Mouse (Mus musculus) forebrain, embryonic 16.5 days (tissue): ENCODE measurements around the gene Zfp526. TPM values are rescaled to one million over a fixed set of nuclear protein-coding genes. Genes with fewer than 3 reads are reported as not detected.
A peak's percentile ranks its signal among the peaks of the same experiment; 100 is the strongest.

ENCODE experiments used
- ATAC-seq: fragments of 200-750 bp; cut with Nextera tagmentation; 2 replicates; pipeline ENCODE4 v1.8.0; 2017; ENCODE audit warnings: mild to moderate bottlenecking, moderate library complexity
- H3K27ac ChIP-seq: fragments of 300-500 bp; sonication (generic); 2 replicates; pipeline ENCODE4 v1.5.1; 2014; ENCODE audit warnings: low read length, control low read depth
- H3K27me3 ChIP-seq: fragments of 300-500 bp; sonication (generic); replicated peaks from 2 replicates; pipeline ENCODE4 v1.6.1; 2014; ENCODE audit warnings: low read length; ENCODE audit not compliant: control insufficient read depth, insufficient read depth
- H3K36me3 ChIP-seq: fragments of 300-500 bp; sonication (generic); 2 replicates; pipeline ENCODE4 v1.6.1; 2014; ENCODE audit not compliant: control insufficient read depth, insufficient read depth
- H3K4me1 ChIP-seq: fragments of 300-500 bp; sonication (generic); replicated peaks from 2 replicates; pipeline ENCODE4 v1.6.1; 2014; ENCODE audit warnings: low read length; ENCODE audit not compliant: control insufficient read depth, insufficient read depth
- H3K4me2 ChIP-seq: fragments of 300-500 bp; sonication (generic); 2 replicates; pipeline ENCODE4 v1.6.1; 2014; ENCODE audit warnings: mild to moderate bottlenecking, low read length, control low read depth
- H3K4me3 ChIP-seq: fragments of 300-500 bp; sonication (generic); replicated peaks from 2 replicates; pipeline ENCODE4 v1.5.1; 2014; ENCODE audit warnings: mild to moderate bottlenecking, low read length, control low read depth
- H3K9ac ChIP-seq: fragments of 300-500 bp; sonication (generic); replicated peaks from 2 replicates; pipeline ENCODE4 v1.6.1; 2014; ENCODE audit warnings: low read depth, low read length, control low read depth
- H3K9me3 ChIP-seq: fragments of 300-500 bp; sonication (generic); 2 replicates; pipeline ENCODE4 v1.6.1; 2016; ENCODE audit warnings: low read length; ENCODE audit not compliant: control insufficient read depth
- WGBS: fragments of 180-500 bp; shearing (Covaris S2); extraction: QIAGEN DNeasy Blood & Tissue Kit; methylation state at CpG from one replicate; pipeline ENCODE4 v1.1.7; 2014; 5-methylcytosine and 5-hydroxymethylcytosine counted together
- polyA plus RNA-seq: library from polyadenylated mRNA; unstranded; fragments of >200 nt; fragmentation: Nextera tagmentation; extraction: Ambion mirVana; gene quantifications from 2 replicates; pipeline ENCODE4 v1.2.1, GENCODE M21; 2015

The Zfp526 gene
- polyA plus RNA-seq, 1 experiment from 2014 or later = 1.8 TPM

DNA sequence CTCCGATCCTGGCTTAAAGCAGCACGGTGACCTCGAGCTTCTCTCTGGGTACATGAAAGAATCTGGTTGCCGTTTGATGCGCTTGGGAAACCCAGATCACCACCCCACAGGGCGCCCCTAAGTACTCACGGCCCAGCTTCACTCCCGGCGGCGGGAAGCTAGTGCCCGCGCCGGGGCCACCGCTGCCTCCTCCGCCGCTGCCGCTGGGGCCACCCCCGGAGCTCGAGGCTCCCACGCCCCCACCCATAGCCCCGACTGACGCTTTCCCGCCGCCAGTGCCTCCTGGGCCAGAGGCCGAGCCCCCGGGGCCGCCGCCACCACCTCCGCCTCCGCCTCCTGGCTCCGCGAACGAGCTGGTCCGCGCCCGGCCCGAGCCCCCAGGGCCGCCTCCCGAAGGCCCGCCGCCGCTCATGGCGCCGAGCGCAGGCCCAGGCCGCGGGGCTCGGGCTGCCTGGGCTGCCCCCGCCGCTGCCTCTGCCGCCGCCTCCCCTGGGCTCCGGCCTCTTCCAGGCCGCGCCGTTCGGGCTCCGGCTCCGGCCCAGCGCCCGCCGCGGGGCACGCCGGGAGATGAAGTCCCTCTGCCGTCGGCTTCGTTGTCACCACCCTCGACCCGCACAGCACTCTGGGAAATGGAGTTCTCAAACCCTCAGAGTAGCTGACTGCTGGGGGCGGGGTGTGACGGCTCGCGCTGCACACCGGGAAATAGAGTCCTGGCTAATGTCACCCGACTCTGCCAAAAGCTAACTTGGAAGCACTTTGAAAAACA is 16.2 kb downstream of the Zfp526 start, which contains the start of gene Gsk3a:
Gene Gsk3a, minus strand, starts transcription at position 603 of the 766 bp plus-strand sequence.
- no peaks in the 10 kb centered on the region for H3K27me3 ChIP-seq
- peaks cover 28% of the 10 kb centered on the region for H3K4me1 ChIP-seq
- peak; percentile 87 for ATAC-seq
- peak within 1 kb of the TSS; percentile 84 for H3K27ac ChIP-seq
- peak within 1 kb of the TSS; percentile 84 for H3K4me2 ChIP-seq
- H3K4me3 ChIP-seq = peak within 1 kb of the TSS; percentile 81
- peaks cover 7% of the 10 kb centered on the region; the same call in 1 of the 2 replicates for H3K36me3 ChIP-seq
- 0% methylated on average over 60 of the region's 76 CpGs for WGBS
- H3K9me3 ChIP-seq = no peaks in the 10 kb centered on the region
- peak within 1 kb of the TSS; percentile 97 for H3K9ac ChIP-seq

DNA sequence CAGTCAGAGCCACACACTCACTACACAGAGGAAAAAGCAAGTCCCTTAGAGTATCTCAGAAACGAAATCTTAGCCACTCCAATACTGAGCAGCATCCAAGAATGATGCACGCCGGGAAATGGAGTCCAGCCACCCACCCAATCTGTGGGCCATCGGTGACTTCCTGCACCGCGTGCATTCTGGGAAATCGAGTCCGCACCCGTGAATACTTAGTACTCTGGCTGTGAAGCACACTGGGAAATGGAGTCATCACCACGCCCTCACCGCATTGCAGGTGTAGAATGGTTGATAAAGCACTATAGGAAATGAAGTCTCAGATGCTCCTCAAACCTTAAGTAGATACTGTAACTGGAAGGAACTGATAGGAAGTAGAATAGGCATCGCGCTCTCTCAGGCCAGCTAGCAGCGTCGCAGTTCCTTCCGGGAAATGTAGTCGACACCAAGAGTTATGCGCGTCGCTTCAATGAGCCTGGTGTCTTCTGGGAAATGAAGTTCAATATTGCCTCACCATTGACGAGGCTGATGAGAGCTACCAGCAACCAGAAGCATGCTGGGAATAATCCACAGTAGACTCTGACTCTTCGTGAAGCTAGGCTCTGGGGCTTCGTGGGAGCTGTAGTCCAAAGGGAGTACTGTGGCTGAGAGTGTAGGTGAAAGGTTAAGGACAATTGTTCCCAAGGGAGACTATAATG is 16.9 kb downstream of the Zfp526 start:
- Histone ChIP-seq H3K9ac (peak overlapping the region; percentile 97), H3K4me3 (peak overlapping the region; percentile 81), H3K27ac (peak overlapping the region; percentile 84), H3K9me3 (no peaks in the 10 kb centered on the region), H3K4me2 (peak overlapping the region; percentile 79), H3K36me3 (0 out of 2 replicates have a peak, but pooled peaks cover 4% of the 10 kb centered on the region), H3K27me3 (no peaks in the 10 kb centered on the region), H3K4me1 (peaks cover 28% of the 10 kb centered on the region)
- ATAC-seq = peak; percentile 89
- under 1% methylated on average over 23 of the region's 23 CpGs for WGBS

DNA sequence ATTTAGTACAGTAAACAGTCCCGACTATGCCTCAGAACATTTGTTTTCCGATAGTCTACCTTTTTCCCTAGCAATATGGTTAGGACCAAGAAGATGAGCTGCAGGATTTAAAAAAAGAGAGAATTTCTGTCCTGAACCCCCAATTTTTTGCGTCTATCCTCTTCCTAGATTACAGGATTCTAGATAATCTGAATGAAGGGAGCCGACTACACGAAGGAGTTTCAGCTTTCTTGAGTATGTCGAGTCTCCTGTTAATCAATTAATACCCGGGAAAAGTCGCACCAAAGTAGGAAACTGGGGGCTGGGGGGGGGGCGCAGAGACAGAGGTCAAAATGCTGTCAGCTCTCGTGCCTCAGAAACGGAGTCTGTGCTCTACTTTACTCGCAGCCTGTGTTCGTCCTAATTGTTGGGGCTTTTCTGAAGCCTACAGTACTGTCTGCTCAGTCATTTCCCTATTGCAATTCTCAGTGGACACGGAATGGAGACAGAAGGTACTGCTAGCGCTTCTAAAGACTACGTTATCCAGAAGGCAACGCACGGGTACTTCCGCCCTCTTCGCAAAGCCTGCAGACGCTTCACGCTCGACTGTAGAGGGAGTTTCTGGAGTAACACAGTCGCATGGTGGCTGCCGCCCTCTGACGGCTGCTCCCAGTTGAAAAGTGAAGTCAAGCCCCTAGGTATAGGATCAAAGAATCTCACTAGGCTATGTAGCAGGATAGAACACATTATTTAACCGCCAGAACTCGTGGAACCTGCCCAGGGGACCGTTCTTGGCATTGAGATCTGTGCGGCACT is 17.8 kb downstream of the Zfp526 start:
- Histone ChIP-seq H3K4me3 (peak overlapping the region; percentile 81), H3K36me3 (no peaks in the 10 kb centered on the region), H3K9me3 (no peaks in the 10 kb centered on the region), H3K27ac (peak overlapping the region; percentile 84), H3K27me3 (no peaks in the 10 kb centered on the region), H3K4me2 (peak overlapping the region; percentile 79), H3K4me1 (peaks cover 28% of the 10 kb centered on the region), H3K9ac (peak overlapping the region; percentile 46)
- peak; percentile 66 for ATAC-seq
- WGBS = 2% methylated on average over 30 of the region's 30 CpGs

DNA sequence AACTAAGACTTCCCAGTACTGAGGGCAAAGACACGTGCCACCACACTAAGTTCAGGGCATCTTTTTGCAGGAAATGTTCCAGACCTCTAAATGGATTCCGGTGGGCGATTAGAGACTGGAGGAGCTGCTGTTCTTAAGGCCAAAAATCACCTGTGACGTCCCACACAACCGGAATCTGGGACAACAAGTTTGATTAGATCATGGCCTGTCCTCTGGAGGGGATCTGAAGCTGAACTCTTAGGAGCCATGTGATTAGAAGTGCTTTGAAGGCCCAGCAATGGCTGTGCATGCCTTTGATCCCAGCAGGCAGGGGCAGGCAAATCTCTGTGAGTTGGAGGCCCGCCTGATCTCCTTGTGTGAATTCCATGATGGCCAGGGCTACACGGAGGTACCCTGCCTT is 19.4 kb downstream of the Zfp526 start:
- Histone ChIP-seq H3K4me2 (no peak overlapping the region), H3K36me3 (no peaks in the 10 kb centered on the region), H3K27ac (no peak overlapping the region), H3K9me3 (no peaks in the 10 kb centered on the region), H3K9ac (no peak overlapping the region), H3K27me3 (no peaks in the 10 kb centered on the region), H3K4me1 (peaks cover 22% of the 10 kb centered on the region), H3K4me3 (no peak overlapping the region)
- WGBS = 67% methylated on average over 7 of the region's 7 CpGs
- no peak for ATAC-seq

DNA sequence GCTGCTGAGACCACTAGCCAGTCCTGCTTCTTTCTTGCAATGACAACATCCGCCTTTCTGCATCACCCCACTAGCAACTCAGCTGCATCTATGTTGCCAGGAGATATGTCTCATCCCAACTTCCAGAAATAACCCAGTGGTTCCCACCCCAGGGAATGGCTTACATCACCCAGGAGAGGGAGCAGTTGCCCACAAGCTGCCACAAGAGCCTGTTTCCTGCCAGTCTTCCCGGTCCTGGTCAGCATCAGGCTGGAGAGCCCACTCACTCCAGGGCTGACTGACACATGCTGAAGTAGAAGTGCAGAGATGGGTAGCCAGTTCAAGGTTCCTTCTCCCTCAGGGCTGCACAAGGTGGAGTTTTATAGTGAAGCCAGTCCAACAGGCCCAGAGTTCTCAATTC is 19.8 kb downstream of the Zfp526 start:
- Histone ChIP-seq H3K9me3 (no peaks in the 10 kb centered on the region), H3K4me1 (peaks cover 22% of the 10 kb centered on the region), H3K9ac (no peak overlapping the region), H3K27ac (no peak overlapping the region), H3K4me3 (no peak overlapping the region), H3K4me2 (no peak overlapping the region), H3K36me3 (no peaks in the 10 kb centered on the region), H3K27me3 (no peaks in the 10 kb centered on the region)
- 29% methylated on average over 2 of the region's 2 CpGs for WGBS
- ATAC-seq = no peak

DNA sequence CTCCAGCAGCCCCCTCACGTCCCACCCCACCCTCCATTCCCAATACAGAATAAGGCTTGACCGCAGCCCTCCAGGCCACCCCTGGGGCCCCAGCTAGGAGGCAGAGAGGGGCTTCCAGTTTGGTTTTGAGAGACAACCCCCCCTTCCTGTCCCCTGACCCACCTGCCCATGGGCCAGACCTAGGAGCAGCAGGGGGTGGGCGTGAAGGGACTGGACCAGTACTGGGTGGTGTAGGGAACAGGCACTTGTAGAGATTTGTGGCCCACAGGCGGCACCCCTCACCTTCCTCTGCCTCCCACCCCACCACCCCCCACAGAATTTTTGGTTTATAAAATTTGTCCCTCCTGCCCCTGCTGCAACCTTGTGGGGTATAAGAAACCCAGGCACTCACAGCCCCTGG is 22.1 kb downstream of the Zfp526 start:
- Histone ChIP-seq H3K27ac (no peak overlapping the region), H3K27me3 (no peaks in the 10 kb centered on the region), H3K4me1 (peaks cover 35% of the 10 kb centered on the region), H3K4me3 (no peak overlapping the region), H3K36me3 (no peaks in the 10 kb centered on the region), H3K9ac (no peak overlapping the region), H3K9me3 (no peaks in the 10 kb centered on the region), H3K4me2 (no peak overlapping the region)
- no peak for ATAC-seq
- WGBS = 88% methylated on average over 4 of the region's 4 CpGs

DNA sequence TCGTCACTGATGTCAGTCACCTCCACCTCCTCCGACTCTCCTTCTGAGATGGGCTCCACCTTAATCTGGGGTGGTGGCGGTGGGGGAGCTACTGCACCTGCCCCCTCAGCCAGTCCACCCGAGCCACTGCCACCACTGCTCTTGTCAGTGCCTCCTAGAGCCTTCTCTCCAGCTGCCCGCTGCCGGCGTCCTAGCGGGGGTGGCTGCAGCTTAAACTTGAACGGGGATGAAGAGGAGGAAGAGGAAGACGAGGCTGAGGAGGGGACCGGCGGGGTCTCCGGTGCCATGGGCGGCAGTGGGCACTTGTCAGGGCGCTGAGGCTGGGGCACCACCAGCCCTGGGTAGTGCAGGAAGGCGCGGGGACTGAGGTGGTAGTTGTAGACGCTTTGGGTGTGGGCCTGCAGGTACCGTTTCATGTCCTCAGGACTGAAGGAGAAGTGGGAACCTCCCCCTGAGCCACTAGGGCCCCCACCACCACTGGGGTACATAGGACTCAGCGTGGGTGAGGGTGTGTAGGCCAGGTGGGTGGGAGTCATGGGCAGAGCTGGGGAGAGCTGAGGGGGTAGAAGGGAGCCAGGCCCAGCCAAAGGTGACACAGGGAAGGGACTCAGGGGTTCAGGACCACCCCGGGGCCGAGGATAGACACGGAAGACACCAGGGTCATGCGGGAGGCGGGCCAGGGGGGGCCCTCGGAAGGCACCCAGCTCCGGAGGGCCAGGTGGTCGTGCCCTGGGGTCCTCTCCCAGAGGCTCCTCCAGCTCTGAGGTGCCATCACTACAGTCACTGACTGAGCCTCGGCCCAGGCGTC is 23.5 kb downstream of the Zfp526 start:
- no peak for ATAC-seq
- Histone ChIP-seq H3K9ac (no peak overlapping the region), H3K4me3 (no peak overlapping the region)

DNA sequence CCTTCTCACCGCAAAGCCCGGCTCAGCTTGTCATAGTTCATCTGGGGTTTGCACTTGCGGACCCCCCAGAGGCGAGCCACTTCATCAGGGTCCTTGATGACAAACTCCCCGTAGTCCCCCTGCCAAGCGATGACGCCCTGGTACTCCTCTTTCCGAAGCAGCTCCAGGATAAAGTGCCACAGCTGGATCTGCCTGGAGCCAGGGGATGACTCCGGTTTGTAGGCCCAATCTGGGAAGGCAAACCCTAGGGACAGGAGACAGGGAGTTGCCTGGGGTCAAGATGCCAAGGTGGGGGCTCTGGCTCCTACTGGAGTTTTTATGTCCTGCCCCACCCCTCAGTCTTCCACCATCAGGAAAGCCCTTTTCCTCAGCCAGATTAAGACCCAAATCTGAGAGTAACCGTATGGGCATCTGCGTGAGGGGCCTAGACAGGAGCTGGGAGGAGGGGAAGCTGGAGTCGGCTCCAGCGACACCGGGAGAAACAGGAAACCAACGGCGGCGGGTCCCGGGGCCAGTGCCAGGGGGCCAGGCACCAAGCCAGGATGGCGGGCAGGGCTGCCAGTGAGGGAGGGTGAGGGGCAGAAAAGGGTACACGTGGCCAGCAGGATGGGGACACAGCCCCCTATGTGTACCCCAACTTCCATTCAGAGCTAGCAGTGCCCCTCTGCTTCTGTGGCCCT is 25.0 kb downstream of the Zfp526 start:
- H3K27ac ChIP-seq = peak overlapping the region; percentile 90
- peak overlapping the region; percentile 83 for H3K4me2 ChIP-seq
- H3K9ac ChIP-seq = peak overlapping the region; percentile 65
- H3K4me1 ChIP-seq = peaks cover 39% of the 10 kb centered on the region
- no peaks in the 10 kb centered on the region for H3K36me3 ChIP-seq
- no peaks in the 10 kb centered on the region for H3K9me3 ChIP-seq
- no peak for ATAC-seq
- whole genome bisulfite sequencing = 39% methylated on average over 20 of the region's 20 CpGs
- no peaks in the 10 kb centered on the region for H3K27me3 ChIP-seq
- peak overlapping the region; percentile 2; the same call in 1 of the 2 replicates for H3K4me3 ChIP-seq

More for the DNA sequence above, 23.5 kb downstream of the Zfp526 start:
- Histone ChIP-seq H3K4me2 (no peak overlapping the region), H3K4me1 (peaks cover 35% of the 10 kb centered on the region), H3K9me3 (no peaks in the 10 kb centered on the region), H3K27ac (no peak overlapping the region), H3K27me3 (no peaks in the 10 kb centered on the region), H3K36me3 (no peaks in the 10 kb centered on the region)
- WGBS = 90% methylated on average over 30 of the region's 30 CpGs
